ENCODE assay signal across 26 mouse cellular contexts in genomic region chr11:121378644-121379043, GRCm38 (mm10). TPM values are rescaled to one million over a fixed set of nuclear protein-coding genes. Genes with fewer than 3 reads are reported as not detected.
DNase-seq lines count a peak whose midpoint lies in the region; TF ChIP-seq lines count a peak whose summit lies in the region.
"Had no signal": no experiment of that assay in that cellular context is flagged by ENCODE, and none has a peak within 500 bp of the region (broad histone marks: within the 10 kb centered on the region; RNA-seq: fewer than 3 reads in every experiment).

No protein-coding gene starts in this region.

- intact Hi-C loops in left cerebral cortex, adult 2 months (cut with DNase I): no loop called here

- no peaks in the 10 kb centered on the region for H3K4me1 ChIP-seq in E14TG2a.4 (replicated peaks; ENCODE audit: low read depth, low read length)
- H3K4me1 ChIP-seq: limb, embryonic 10.5 days; limb, embryonic 15.5 days; midbrain, embryonic 12.5 days; neural tube, embryonic 15.5 days had no signal

- 0 out of 2 replicates have a peak, but pooled peaks cover 2% of the 10 kb centered on the region for H3K27me3 ChIP-seq in E14TG2a.4 (ENCODE audit: insufficient read depth, low read length)
- H3K27me3 ChIP-seq: hindbrain, embryonic 12.5 days; limb, embryonic 15.5 days; neural tube, embryonic 15.5 days had no signal

- no peak overlapping the region for H3K4me3 ChIP-seq in left cerebral cortex, adult 2 months
- no peak overlapping the region for H3K4me3 ChIP-seq in E14TG2a.4 (replicated peaks; ENCODE audit: low read length)
- H3K4me3 ChIP-seq: hindbrain, embryonic 12.5 days; limb, embryonic 10.5 days; limb, embryonic 15.5 days; midbrain, embryonic 12.5 days; neural tube, embryonic 15.5 days had no signal

- peak; percentile 4 for TF ChIP-seq CTCF in left cerebral cortex, adult 2 months (IDR thresholded peaks at IDR 0.05)
- peak; percentile 52 for TF ChIP-seq CTCF in E14TG2a.4 (conservative IDR thresholded peaks at IDR 0.05; ENCODE audit: low read length)
- TF ChIP-seq CTCF in brain, embryonic 14.5 days (IDR thresholded peaks at IDR 0.05; ENCODE audit: borderline replicate concordance, extremely low read depth, insufficient read depth, insufficient read length): peak; percentile 22; the same call in 1 of the 2 replicates

- no peaks in the 10 kb centered on the region for H3K36me3 ChIP-seq in E14TG2a.4 (ENCODE audit: insufficient read depth, low read length)
- H3K36me3 ChIP-seq: G1E; hindbrain, embryonic 12.5 days; limb, embryonic 10.5 days; limb, embryonic 15.5 days; midbrain, embryonic 12.5 days had no signal

- H3K9me3 ChIP-seq in E14TG2a.4 (ENCODE audit: low read length): no peaks in the 10 kb centered on the region
- H3K9me3 ChIP-seq: G1E; hindbrain, embryonic 12.5 days; limb, embryonic 10.5 days; limb, embryonic 15.5 days; midbrain, embryonic 12.5 days; neural tube, embryonic 15.5 days had no signal

- no peak overlapping the region for H3K27ac ChIP-seq in left cerebral cortex, adult 2 months
- H3K27ac ChIP-seq: hindbrain, embryonic 12.5 days; limb, embryonic 10.5 days; limb, embryonic 15.5 days; midbrain, embryonic 12.5 days; neural tube, embryonic 15.5 days had no signal

- TF ChIP-seq POLR2A in brain, embryonic 14.5 days (IDR thresholded peaks at IDR 0.05; ENCODE audit: borderline replicate concordance, extremely low read depth, insufficient read depth, insufficient read length, poor library complexity, severe bottlenecking): no peak

- no peak for DNase-seq in left cerebral cortex, adult 2 months (ENCODE audit: extremely low spot score in 1 of 2, low spot score in 2 of 2)
- DNase-seq in left cerebral cortex, adult 18-20 months (ENCODE audit: low spot score in 2 of 2): no peak
- DNase-seq in ES-CJ7 (ENCODE audit: low read depth, low spot score): peak; percentile 45
- DNase-seq in brain, embryonic 14.5 days (ENCODE audit: low read depth): no peak
- DNase-seq in thymus, postnatal 14 days: no peak
- DNase-seq: adrenal gland, adult 2 months; adrenal gland, postnatal 36 days; B cell, adult 2 months; cerebellum, adult 2 months; cerebellum, postnatal 14 days; gastrocnemius, postnatal 36 days; heart, adult 18-20 months; heart, postnatal 36 days; kidney, postnatal 25 days; lung, postnatal 36 days; retina, postnatal 1 day; right cerebral cortex, postnatal 14 days had no signal

RNA-seq across cellular contexts. Expression of gene Rab40b, which starts 9.4 kb away (rescaled TPM):
- 10 to 100 TPM; 43.5 to 53.4 TPM for total RNA-seq in left cerebral cortex, adult 2 months (2021)
- total RNA-seq in left cerebral cortex, adult 18-20 months (2021): 10 to 100 TPM; 42.4 to 51.4 TPM
- 5.5 and 5.7 TPM in 2 replicates for polyA plus RNA-seq in brain, embryonic 14.5 days (2012; rRNA removed)
- total RNA-seq: G1E; megakaryocyte, adult 5-6 weeks had no signal
- polyA plus RNA-seq: activated CD4-positive, CD25-positive, alpha-beta regulatory T cell, adult 4 months; G1E had no signal

RNA-seq across cellular contexts. Expression of gene Wdr45b, which starts 24.4 kb away (rescaled TPM):
- 10 to 100 TPM; 62.1 to 70.9 TPM for total RNA-seq in left cerebral cortex, adult 2 months (2021)
- total RNA-seq in left cerebral cortex, adult 18-20 months (2021): 10 to 100 TPM; 68.5 to 75.4 TPM
- polyA plus RNA-seq in brain, embryonic 14.5 days (2012; rRNA removed): 78.0 and 95.7 TPM in 2 replicates

RNA-seq across cellular contexts. Expression of gene Fn3krp, which starts 42.6 kb away (rescaled TPM):
- 10 to 100 TPM; 46.2 to 49.0 TPM for total RNA-seq in left cerebral cortex, adult 2 months (2021)
- 10 to 100 TPM; 49.2 to 53.6 TPM for total RNA-seq in left cerebral cortex, adult 18-20 months (2021)
- 12.1 and 15.4 TPM in 2 replicates for polyA plus RNA-seq in brain, embryonic 14.5 days (2012; rRNA removed)

RNA-seq across cellular contexts. Expression of gene Fn3k, which starts 56.1 kb away (rescaled TPM):
- total RNA-seq in left cerebral cortex, adult 2 months (2021): 10 to 100 TPM; 56.4 to 57.1 TPM
- 10 to 100 TPM; 58.5 to 60.4 TPM for total RNA-seq in left cerebral cortex, adult 18-20 months (2021)
- polyA plus RNA-seq in brain, embryonic 14.5 days (2012; rRNA removed): 4.1 TPM in 2 replicates
